Mouse (Mus musculus): Measurements from ENCODE around the gene Jak1. TPM values are rescaled to one million over a fixed set of nuclear protein-coding genes. Genes with fewer than 3 reads are reported as not detected.

Jak1 gene
- total RNA-seq, 2 experiments from 2014 or later, result 122 to 126 TPM

DNA sequence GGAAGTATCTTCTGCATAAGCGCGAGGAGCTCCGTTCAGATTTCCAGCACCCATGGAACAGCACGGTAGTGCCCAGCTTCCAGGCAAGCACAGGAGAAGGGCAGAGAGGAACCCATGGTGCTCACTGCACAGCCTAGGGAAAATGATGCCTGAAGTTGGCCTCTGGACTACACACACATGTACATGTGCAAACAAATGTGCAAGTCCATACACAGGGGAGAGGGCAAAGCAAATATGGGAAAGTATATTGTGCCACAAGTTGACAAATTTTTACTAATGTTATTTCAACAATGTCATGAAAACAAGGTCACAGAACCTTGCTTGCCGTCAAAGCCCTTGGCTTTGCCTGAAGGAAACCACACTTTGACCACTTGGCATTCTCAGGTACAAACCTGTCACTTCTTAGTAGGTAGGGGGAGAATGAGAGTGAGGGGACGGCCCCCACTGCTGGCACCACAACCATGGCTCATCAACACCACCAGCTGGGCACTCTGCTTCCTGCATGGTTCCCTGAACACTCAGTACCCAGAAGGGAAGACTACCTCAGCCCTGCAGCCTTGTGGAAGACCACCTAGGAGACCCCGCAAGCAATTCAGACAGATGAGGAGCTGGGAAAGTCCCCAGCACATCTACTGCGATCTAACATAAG, 65.5 kb downstream of the Jak1 start:
- no peak for DNase-seq (ENCODE audit: low spot score in 2 of 2)
- intact Hi-C loops (cut with DNase I), result no loop called here

DNA sequence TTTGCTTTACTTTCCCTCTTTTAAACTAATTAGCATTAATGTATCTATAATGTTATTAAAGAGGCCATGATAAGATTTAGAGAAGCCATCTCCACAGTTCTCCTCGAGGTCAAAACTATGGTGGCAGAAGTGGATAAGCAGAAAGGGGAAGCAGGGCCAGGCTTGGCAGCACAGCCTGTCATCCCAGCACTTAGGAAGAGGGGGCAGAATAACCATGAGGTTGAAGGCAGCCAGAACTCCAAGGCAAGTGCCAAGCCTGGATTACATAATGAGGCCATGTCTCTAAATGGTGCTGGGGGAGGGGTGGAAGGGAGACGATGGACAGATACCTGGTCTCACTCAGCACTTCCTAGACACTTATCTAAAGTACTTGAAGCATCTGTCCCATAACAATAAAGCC, 66.7 kb downstream of the Jak1 start:
- intact Hi-C loops (cut with DNase I), result no loop called here

DNA sequence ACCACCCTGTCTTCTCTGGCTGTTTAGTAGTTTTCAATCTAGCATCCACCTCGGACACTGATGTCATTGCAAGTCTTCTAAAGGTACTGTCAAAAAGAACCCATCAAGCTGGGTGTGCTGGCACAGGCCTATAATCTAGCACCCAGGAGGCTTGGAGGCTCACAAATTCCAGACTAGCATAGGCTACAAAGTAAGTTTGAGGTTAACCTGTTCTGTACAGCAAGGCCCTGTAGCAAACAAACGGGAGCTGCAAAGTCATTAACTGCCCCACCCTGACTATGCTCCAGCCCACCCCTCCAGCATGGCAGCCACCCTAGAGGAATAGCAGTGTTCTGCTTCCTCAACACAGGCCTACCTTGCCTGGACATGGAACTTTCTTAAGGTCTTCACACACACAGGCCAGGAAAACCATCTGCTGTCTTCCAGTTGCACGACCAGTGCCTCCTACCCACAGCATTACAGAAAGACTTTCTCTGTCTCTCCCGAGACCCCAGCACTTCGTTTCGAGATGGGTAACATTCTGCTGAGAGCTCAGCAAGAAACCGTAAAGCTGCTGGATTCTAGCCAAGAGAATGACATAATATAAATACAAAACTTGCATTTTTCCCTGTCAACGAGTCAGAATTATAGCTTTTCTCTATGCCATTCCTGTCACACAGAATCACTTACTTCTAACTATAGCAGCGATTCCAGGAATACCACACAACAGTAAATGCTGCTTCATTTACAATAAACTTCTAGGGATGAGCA, 67.5 kb downstream of the Jak1 start:
- DNase-seq (ENCODE audit: low spot score in 2 of 2), result no peak
- intact Hi-C loops (cut with DNase I), result no loop called here

More for the DNA sequence above, 66.7 kb downstream of the Jak1 start:
- DNase-seq (ENCODE audit: low spot score in 2 of 2), result peak in 1 of 2 experiments; percentile 28

DNA sequence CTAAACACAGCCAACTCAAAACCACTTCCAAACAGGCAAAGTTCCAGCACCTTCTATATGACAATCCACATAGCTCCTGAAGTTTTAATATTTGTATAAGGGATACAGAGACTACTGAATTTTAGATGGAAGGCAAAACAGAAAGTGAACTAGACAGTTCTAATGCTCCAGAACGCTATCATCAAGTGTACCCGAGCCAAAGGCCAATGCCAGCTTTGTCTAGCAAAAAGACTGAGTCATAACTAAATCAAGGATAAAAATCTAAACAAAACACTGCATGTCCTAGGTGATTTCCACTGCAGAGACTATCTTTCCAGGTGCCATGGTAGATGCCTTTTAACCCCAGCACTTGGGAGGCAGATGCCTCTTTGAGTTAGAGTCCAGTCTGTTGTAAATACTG, 68.7 kb downstream of the Jak1 start:
- intact Hi-C loops (cut with DNase I), result no loop called here
- no peak for DNase-seq (ENCODE audit: low spot score in 2 of 2)

DNA sequence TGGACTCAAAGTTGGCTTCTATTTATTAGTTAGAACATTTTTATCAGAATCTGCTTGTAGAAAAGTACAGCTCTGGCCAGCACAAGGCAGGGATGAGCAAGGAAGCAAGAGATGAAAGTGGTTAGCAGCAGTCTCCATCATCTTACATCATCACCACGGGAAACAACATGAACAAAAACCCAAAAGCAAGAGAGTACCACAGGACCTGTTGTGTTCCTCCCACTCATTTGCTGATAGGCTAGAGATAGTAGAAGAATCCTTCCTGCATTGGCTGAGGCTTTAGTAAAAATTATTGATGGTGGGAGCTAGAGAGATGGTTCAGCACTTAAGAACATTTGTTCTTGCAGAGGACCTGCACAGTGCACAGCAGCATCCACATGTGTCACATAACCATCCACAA, 70.9 kb downstream of the Jak1 start:
- intact Hi-C loops (cut with DNase I), result no loop called here
- no peak for DNase-seq (ENCODE audit: low spot score in 2 of 2)

DNA sequence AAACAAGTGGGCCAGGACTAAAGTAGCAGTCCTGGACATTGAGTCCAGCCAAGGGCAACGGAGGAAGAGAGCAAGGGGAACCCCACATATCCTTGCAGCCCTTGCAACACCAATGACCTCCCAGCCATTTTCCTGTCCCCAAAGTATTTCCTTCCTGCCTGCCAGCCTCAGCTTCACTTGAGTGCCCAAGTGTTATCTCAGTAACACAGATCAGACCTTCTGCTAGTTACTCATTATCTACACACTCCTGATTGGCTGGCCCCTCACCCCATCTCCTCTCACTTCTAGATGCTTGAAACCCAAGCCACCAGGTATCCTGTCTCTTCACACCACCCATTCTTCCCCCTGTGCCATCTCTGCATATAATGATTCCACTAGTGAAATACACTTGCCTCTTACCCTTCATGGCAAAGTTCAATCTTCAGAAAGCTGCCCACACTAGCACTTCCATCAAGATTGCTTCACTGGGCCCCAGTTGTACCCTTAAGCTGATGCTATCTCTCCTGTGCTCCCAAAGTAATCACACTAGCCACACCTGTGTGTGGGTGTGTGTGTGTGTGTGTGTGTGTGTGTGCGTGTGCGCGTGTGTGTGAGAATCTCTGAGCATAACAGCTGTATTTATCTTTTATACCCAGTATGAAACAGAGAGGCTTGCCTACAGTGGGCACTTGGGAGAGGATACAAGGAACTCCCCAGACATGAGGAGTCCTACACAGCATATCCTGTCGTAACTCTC, 72.7 kb downstream of the Jak1 start:
- no peak for DNase-seq (ENCODE audit: low spot score in 2 of 2)
- intact Hi-C loops (cut with DNase I), result no loop called here

DNA sequence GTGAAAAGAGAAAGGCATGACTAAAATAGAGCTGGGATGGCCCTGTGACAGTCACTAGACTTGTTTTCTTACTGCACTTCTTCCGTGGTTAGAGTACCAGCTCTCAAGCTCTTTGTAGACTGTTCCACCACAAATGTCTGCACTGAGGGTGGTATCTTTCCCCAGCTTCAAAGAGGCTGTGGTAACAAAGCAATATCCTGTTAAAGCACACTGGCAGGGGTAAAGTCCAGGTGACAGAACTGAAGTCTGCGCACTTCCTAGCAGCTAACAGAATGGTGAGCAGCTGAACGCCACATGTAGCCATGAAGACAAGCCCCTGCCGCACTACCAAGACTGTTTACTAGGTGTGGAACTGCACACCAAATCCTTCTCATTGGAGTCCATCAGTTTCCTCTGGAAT, 77.7 kb downstream of the Jak1 start:
- intact Hi-C loops (cut with DNase I), result loop anchor here (10.0 kb wide), 1 partner anchor 167 kb away; no protein-coding TSS in a partner anchor

DNA sequence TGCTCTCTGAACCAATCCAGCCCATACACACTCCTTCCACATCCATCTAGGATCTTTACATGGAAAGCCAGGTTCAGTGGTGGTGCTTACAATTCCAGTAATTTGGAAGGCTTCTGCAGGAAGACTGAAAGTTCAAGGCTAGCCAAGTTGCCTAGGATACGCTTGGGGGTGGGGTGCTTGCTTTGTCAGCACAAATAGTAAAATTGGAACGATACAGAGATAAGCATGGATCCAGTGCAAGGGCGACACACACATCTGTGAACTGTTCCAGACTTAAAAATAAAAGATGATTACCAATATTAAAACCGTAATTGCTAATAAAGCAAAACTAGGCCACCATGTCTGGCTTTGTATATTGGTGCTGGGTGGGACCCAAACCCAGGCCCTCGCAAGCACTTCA, 78.5 kb downstream of the Jak1 start:
- intact Hi-C loops (cut with DNase I), result loop anchor here (10.0 kb wide), 1 partner anchor 168 kb away; no protein-coding TSS in a partner anchor
- DNase-seq (ENCODE audit: low spot score in 2 of 2), result no peak

More for the DNA sequence above, 77.7 kb downstream of the Jak1 start:
- DNase-seq (ENCODE audit: low spot score in 2 of 2), result no peak

DNA sequence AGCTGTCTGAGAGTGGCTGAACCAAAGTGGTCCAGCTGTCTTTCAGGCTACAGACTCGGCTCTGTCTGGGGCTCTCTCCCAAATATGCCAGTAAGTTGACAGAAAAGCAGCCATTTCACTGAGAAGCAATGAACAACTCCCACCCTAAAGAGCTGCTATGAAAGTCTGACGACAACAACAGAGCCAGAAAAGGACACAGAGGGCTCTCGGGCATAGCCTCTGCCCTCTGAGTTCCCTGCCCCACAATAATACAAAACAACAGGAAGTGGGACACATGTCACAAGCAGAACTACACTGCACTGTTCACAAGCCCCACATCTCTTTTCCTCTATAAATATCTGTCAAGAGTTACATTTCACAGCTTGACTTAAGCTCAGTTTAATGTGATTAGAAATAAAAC, 79.9 kb downstream of the Jak1 start:
- DNase-seq (ENCODE audit: low spot score in 2 of 2), result no peak
- intact Hi-C loops (cut with DNase I), result loop anchor here (10.0 kb wide), 1 partner anchor 170 kb away; no protein-coding TSS in a partner anchor

DNA sequence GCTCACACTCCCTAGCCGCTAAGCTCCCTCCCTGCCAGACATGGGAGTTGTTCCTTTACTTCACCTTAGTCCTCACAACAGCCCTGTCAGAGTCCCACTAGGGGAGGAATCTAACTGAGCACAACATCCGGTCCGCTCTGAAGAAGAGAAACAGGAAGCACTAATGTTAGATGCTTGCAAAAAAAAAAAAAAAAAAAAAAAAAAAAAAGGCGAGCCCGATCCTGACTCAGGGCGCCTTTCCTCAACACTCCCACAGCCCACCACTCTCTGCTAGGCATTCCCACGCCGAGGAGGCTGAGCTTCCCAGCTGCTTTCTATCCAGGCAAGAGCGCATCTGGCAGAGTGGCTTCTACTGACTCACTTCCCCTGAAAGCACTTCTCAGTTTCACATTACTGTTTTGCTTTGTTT, 82.5 kb downstream of the Jak1 start:
- no peak for DNase-seq (ENCODE audit: low spot score in 2 of 2)
- intact Hi-C loops (cut with DNase I), result loop anchor here (10.0 kb wide), 1 partner anchor 172 kb away; no protein-coding TSS in a partner anchor

DNA sequence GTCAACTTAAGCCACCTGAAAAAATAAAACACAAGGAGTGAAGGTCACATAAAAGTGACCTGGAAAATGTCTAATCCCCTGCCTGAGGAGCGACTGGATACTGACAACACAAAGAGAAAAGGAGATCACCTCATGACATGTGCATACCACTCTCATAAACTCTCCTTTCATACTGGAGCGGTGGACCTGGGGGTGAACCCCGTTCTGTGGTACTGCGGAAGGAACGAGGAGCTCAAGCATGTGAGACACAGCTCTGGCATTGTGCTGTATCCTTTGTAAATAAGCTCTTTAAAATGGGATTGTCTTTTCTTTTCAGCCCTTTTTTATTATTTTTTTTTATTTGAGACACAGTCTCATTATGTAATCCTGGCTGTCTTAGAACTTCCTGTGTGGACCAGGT, 84.4 kb downstream of the Jak1 start:
- DNase-seq (ENCODE audit: low spot score in 2 of 2), result no peak
- intact Hi-C loops (cut with DNase I), result loop anchor here (10.0 kb wide), 1 partner anchor 174 kb away; no protein-coding TSS in a partner anchor

DNA sequence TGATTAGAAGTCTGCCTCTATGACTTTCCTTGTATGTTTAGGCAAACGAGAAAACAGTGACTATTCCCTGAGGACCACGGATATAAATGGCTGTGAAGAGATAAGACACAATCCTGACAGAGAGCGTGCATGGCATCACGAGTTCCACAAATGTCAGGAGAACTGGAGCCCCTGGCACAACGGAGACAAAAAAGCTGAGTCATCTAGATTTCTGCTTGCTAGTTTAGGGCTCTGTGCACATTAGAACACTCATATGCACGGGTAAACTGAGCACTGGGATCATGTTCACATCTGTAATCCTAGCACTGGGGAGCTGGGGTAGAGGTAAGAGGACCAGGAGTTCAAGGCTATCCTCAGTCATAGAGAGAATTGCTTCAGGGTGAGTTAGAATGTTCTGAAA, 85.2 kb downstream of the Jak1 start:
- no peak for DNase-seq (ENCODE audit: low spot score in 2 of 2)
- intact Hi-C loops (cut with DNase I), result loop anchor here (10.0 kb wide), 1 partner anchor 175 kb away; no protein-coding TSS in a partner anchor

DNA sequence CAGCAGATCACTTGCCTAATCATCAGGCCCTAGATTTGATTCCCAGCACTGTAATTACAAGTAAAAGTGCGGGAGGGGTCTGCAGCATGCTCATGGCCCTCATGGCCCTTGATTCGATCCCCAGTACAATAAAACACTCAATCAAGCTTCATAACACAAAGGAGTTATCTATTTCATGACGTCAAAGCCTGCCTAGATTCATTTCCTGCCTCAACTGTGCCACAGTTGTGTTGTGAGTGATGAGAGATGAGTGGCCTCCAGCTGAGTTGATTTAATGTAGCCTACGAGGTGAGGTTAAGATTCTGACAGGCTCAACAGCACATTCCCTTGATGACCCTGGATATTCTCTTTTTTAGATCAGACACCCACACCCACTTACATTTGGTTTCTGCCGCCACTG, 86.0 kb downstream of the Jak1 start:
- DNase-seq (ENCODE audit: low spot score in 2 of 2), result no peak
- intact Hi-C loops (cut with DNase I), result no loop called here

DNA sequence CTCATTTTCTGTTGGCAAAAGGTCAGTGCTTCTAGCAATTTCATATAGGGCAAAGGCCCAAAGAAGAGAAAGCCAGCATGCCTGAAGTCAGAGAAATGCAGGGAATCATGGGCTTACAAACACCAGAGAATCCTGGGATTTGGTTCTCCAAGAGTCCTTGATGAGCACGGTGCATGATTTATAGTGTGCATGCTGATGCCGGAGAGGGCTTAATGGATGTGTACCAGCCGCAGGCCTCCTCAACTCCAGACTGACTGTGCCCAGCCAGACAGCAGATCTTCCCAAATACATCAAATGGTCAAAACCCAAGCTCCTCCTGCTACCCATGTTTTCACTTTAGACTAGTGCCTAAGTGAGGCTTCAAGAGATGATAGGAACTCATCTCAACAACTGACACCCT, 87.3 kb downstream of the Jak1 start:
- no peak for DNase-seq (ENCODE audit: low spot score in 2 of 2)
- intact Hi-C loops (cut with DNase I), result no loop called here

DNA sequence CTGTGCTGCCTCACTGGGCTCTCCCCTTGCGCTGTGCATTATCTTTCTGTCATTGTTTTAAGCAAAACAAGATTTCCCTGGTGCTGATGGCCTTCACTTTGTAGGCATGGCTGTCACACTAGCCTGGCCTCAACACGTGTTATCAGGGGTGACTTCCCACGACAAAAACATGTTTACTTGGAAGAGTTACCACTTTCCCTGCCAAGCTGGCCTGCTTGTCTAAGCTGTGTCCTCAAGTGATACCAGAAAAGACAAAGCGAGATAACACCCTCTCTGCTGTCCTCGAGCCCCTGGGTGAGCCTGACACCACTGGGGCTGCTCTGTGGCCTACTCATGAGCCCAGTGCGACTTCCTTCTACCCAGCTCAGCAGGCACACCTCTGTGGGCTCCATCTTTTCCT, 89.0 kb downstream of the Jak1 start:
- intact Hi-C loops (cut with DNase I), result no loop called here
- DNase-seq (ENCODE audit: low spot score in 2 of 2), result no peak

DNA sequence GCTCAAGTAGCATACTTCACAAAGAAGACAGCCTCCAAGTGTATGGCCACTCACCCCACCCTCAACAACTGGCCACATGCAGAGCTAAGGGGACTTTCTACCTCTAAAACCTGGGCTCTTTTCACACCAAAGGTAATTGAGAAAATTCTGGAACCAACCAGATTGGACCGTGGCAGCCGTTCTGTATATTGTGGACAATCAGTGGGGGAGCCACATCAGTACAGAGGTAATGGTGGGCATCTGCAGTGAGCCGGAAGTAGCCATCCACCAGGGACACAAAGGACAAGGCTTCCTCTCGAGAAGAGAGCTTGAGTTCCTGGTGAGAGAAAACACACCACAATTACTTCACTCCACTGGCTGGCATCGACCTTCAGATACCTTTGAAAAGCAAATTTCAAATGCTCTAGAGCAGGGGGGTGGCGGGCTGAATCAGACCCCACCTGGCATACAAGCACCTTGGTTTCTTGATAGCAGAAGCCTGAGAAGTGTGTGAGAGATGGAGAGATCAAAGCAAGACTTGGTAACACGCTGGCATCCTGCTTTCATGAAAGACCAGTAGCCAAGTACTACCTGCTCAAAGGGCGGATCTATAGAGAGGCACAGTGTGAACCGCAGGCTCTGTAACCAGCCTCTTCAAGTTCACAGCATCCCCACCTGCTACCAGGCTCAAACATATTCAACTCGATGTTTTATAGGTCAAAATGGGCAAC, 90.0 kb downstream of the Jak1 start:
- no peak for DNase-seq (ENCODE audit: low spot score in 2 of 2)
- intact Hi-C loops (cut with DNase I), result no loop called here

DNA sequence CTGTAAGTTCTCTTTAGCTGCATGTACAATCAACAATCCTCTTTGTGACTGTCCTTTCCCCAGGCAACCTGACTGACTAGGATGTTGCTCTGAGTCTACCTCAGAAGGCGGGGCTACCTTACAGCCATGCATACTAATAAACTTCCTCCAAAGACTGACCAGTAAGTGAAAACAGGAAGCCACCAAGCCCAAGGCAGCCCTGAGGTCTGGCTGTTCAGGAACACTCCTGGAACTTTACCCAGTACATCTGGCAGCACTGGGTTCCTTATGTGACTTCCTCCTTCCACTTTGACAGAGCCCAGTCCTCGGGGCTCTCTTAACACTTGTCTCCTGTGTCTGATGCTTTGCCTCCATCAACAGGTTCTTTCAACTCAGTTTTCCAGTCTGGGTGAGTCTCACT, 92.3 kb downstream of the Jak1 start:
- intact Hi-C loops (cut with DNase I), result no loop called here
- no peak for DNase-seq (ENCODE audit: low spot score in 2 of 2)

DNA sequence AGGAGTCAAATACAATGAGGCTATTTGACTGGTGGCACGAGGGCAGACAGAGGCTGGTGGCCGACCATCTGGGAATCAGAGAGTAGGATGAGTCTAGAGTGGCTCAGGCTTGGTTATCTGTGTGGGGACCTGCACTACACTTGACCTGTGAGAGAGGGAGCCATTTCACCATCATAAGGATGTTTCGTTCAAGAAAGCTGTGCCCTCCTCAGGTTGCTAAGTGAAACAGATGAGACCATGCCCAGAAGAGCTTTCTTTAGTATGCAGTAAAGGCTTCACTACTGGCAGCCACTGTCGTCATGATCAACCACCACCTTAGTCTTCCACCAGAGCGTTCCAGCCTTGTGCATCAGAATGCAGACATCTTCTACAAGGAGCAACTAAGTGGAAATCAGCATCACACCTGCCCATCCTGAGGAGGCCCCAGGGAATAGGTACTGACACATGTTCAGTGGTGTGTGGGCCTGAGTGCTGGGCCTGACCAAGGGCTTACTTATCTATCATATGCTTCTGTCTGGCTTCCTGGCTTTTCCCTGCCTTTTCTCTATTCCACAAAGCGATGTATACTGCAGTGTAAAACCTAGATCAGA, 96.8 kb downstream of the Jak1 start:
- intact Hi-C loops (cut with DNase I), result loop anchor here (5.0 kb wide), 2 partner anchors 99 to 199 kb away; partner anchors contain the start of gene Jak1
- DNase-seq (ENCODE audit: low spot score in 2 of 2), result no peak

DNA sequence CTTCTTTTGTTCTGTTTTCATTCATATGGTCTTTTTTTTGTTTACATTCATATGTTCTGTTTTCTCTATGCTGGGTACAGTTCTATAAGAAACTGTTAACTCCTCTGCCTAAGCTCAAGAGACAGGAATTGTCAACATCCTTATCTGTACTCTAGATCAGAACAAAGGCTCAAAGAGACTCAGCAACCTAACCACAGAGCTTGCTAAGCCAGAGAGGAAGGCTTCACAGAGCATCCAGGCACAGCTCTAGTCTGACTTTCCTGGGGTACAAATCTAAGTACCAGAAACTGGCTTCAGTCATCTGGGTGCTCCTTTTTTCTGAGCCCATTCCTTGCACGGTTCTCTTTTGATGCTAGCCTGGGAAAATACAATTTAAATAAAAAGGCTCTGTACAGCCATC, 97.3 kb downstream of the Jak1 start:
- no peak for DNase-seq (ENCODE audit: low spot score in 2 of 2)
- intact Hi-C loops (cut with DNase I), result loop anchor here (5.0 kb wide), 2 partner anchors 100 to 200 kb away; partner anchors contain the start of gene Jak1

Measured in left cerebral cortex, postnatal 36 days (tissue).